In the genomic region with DNA sequence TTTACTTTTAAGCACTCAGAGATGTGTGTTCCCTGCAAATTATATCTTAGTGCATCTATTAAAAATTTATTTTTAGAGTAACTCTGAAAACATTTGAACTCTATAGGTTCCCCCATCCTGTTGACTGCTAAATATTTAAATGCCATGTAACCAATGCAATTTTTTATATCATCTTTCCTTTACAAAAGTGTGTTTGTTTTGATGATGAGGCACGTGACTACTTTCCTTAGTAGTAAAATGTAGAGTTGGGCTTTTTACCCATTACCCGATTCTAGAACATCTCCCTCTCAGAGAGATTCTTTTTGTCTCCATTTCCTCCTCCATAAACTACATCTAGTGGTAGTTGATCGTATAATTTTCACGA, we compare ENCODE assay signal across 20 mouse cellular contexts. TPM values are rescaled to one million over a fixed set of nuclear protein-coding genes. Genes with fewer than 3 reads are reported as not detected.
A peak's percentile ranks its signal among the peaks of the same experiment; 100 is the strongest.
DNase-seq lines count a peak whose midpoint lies in the region; ATAC-seq and TF ChIP-seq lines count a peak whose summit lies in the region.
"Had no signal": no experiment of that assay in that cellular context is flagged by ENCODE, and none has a peak within 500 bp of the region (broad histone marks: within the 10 kb centered on the region; RNA-seq: fewer than 3 reads in every experiment).

No protein-coding gene starts in this region.

- no peak overlapping the region for H3ac ChIP-seq in myocyte (ENCODE audit: control insufficient read depth, insufficient read length)

- no peak overlapping the region for H3K27ac ChIP-seq in embryonic facial prominence, embryonic 14.5 days (replicated peaks; ENCODE audit: low read depth, low read length)
- H3K27ac ChIP-seq in embryonic facial prominence, embryonic 10.5 days (replicated peaks): no peak overlapping the region
- H3K27ac ChIP-seq in kidney, embryonic 15.5 days: no peak overlapping the region
- H3K27ac ChIP-seq in kidney, adult 2 months (ENCODE audit: insufficient read depth, low read depth, low read length): no peak overlapping the region
- H3K27ac ChIP-seq in liver, postnatal 0 days (ENCODE audit: low read depth): peak overlapping the region; percentile 60; the same call in 1 of the 2 replicates
- H3K27ac ChIP-seq: forebrain, embryonic 10.5 days; forebrain, embryonic 13.5 days; hindbrain, embryonic 10.5 days had no signal

- no peak for TF ChIP-seq CTCF in kidney, adult 2 months (conservative IDR thresholded peaks at IDR 0.05; ENCODE audit: insufficient read depth, insufficient read length, low read depth, low read length)
- TF ChIP-seq CTCF in liver, postnatal 0 days (IDR thresholded peaks at IDR 0.05; ENCODE audit: low read depth): no peak

- peak overlapping the region; percentile 15; the same call in 1 of the 2 replicates for H3K4me2 ChIP-seq in embryonic facial prominence, embryonic 14.5 days (ENCODE audit: low read depth, low read length)
- peak overlapping the region; percentile 44; the same call in 1 of the 2 replicates for H3K4me2 ChIP-seq in kidney, embryonic 15.5 days
- no peak overlapping the region for H3K4me2 ChIP-seq in liver, postnatal 0 days (ENCODE audit: low read depth, low read length)
- H3K4me2 ChIP-seq in myocyte (ENCODE audit: low read depth): peak overlapping the region; percentile 50
- H3K4me2 ChIP-seq: embryonic facial prominence, embryonic 13.5 days; forebrain, embryonic 13.5 days had no signal

- no peaks in the 10 kb centered on the region; the same call in 1 of the 2 replicates for H3K36me3 ChIP-seq in embryonic facial prominence, embryonic 14.5 days (ENCODE audit: control insufficient read depth, insufficient read depth, low read length)
- H3K36me3 ChIP-seq in embryonic facial prominence, embryonic 10.5 days (replicated peaks): peaks cover 5% of the 10 kb centered on the region
- no peaks in the 10 kb centered on the region for H3K36me3 ChIP-seq in kidney, embryonic 15.5 days
- H3K36me3 ChIP-seq in kidney, adult 2 months (ENCODE audit: control insufficient read depth, insufficient read depth, low read length): no peaks in the 10 kb centered on the region
- no peaks in the 10 kb centered on the region for H3K36me3 ChIP-seq in liver, postnatal 0 days (replicated peaks; ENCODE audit: insufficient read depth, low read length)
- H3K36me3 ChIP-seq in myocyte (ENCODE audit: control insufficient read depth, insufficient read depth): no peaks in the 10 kb centered on the region
- H3K36me3 ChIP-seq: embryonic facial prominence, embryonic 13.5 days; heart, embryonic 12.5 days; heart, embryonic 15.5 days; hindbrain, embryonic 13.5 days had no signal

- H3K4me1 ChIP-seq in embryonic facial prominence, embryonic 14.5 days (ENCODE audit: control insufficient read depth, insufficient read depth, low read length): peaks cover 31% of the 10 kb centered on the region
- H3K4me1 ChIP-seq in embryonic facial prominence, embryonic 10.5 days: peaks cover 38% of the 10 kb centered on the region
- H3K4me1 ChIP-seq in kidney, embryonic 15.5 days: peaks cover 48% of the 10 kb centered on the region
- H3K4me1 ChIP-seq in kidney, adult 2 months (ENCODE audit: control insufficient read depth, insufficient read depth, low read length): peaks cover 27% of the 10 kb centered on the region
- H3K4me1 ChIP-seq in liver, postnatal 0 days (ENCODE audit: insufficient read depth): peaks cover 42% of the 10 kb centered on the region

- no peak for ATAC-seq in embryonic facial prominence, embryonic 14.5 days (ENCODE audit: low read depth)
- no peak for ATAC-seq in kidney, embryonic 15.5 days (replicated peaks; ENCODE audit: low FRiP score)
- no peak for ATAC-seq in liver, postnatal 0 days
- ATAC-seq: forebrain, embryonic 16.5 days had no signal

- TF ChIP-seq EP300 in liver, postnatal 0 days (IDR thresholded peaks at IDR 0.05; ENCODE audit: low read depth): no peak

- H3K9ac ChIP-seq in embryonic facial prominence, embryonic 14.5 days (ENCODE audit: low read depth, low read length): no peak overlapping the region
- no peak overlapping the region for H3K9ac ChIP-seq in kidney, embryonic 15.5 days
- H3K9ac ChIP-seq in liver, postnatal 0 days (replicated peaks): no peak overlapping the region
- H3K9ac ChIP-seq: embryonic facial prominence, embryonic 13.5 days; forebrain, embryonic 13.5 days; heart, embryonic 12.5 days; heart, embryonic 15.5 days; hindbrain, embryonic 13.5 days had no signal

- H3K27me3 ChIP-seq in embryonic facial prominence, embryonic 14.5 days (replicated peaks; ENCODE audit: control insufficient read depth, insufficient read depth, low read length): no peaks in the 10 kb centered on the region
- no peaks in the 10 kb centered on the region for H3K27me3 ChIP-seq in embryonic facial prominence, embryonic 10.5 days (replicated peaks; ENCODE audit: low read depth, poor library complexity, severe bottlenecking)
- H3K27me3 ChIP-seq in kidney, embryonic 15.5 days: no peaks in the 10 kb centered on the region
- no peaks in the 10 kb centered on the region for H3K27me3 ChIP-seq in kidney, adult 2 months (replicated peaks; ENCODE audit: control insufficient read depth, insufficient read depth, low read length)
- H3K27me3 ChIP-seq in liver, postnatal 0 days (ENCODE audit: insufficient read depth, low read length): no peaks in the 10 kb centered on the region
- H3K27me3 ChIP-seq in myocyte (ENCODE audit: control insufficient read depth, insufficient read depth, insufficient read length): no peaks in the 10 kb centered on the region
- H3K27me3 ChIP-seq: embryonic facial prominence, embryonic 13.5 days; heart, embryonic 15.5 days had no signal

- no peaks in the 10 kb centered on the region for H3K79me2 ChIP-seq in myocyte (ENCODE audit: control insufficient read depth, insufficient read depth)

- H3K9me3 ChIP-seq in embryonic facial prominence, embryonic 14.5 days (ENCODE audit: control insufficient read depth, low read length): no peaks in the 10 kb centered on the region
- H3K9me3 ChIP-seq in embryonic facial prominence, embryonic 10.5 days: no peaks in the 10 kb centered on the region
- no peaks in the 10 kb centered on the region for H3K9me3 ChIP-seq in kidney, embryonic 15.5 days (replicated peaks)
- H3K9me3 ChIP-seq in liver, postnatal 0 days (ENCODE audit: low read length): no peaks in the 10 kb centered on the region
- H3K9me3 ChIP-seq: embryonic facial prominence, embryonic 13.5 days; forebrain, embryonic 10.5 days; forebrain, embryonic 13.5 days; heart, embryonic 12.5 days; heart, embryonic 15.5 days; hindbrain, embryonic 10.5 days; hindbrain, embryonic 13.5 days had no signal

- WGBS in embryonic facial prominence, embryonic 14.5 days: 77% methylated on average over 4 of the region's 4 CpGs
- 95% methylated on average over 4 of the region's 4 CpGs for WGBS in embryonic facial prominence, embryonic 10.5 days
- WGBS in kidney, embryonic 15.5 days: 58% methylated on average over 4 of the region's 4 CpGs
- WGBS in kidney, adult 2 months: 70% methylated on average over 4 of the region's 4 CpGs
- WGBS in liver, postnatal 0 days (ENCODE audit: insufficient replicate concordance): 76% methylated on average over 4 of the region's 4 CpGs

- TF ChIP-seq POLR2A in kidney, adult 2 months (IDR thresholded peaks at IDR 0.05; ENCODE audit: low read depth, low read length): no peak
- TF ChIP-seq POLR2A in myocyte (IDR thresholded peaks at IDR 0.05; ENCODE audit: insufficient read length, low read depth): no peak

- DNase-seq in embryonic facial prominence, embryonic 14.5 days (ENCODE audit: low spot score): no peak
- DNase-seq in embryonic facial prominence, embryonic 10.5 days (ENCODE audit: low spot score): no peak
- DNase-seq in kidney, adult 2 months: no peak
- no peak for DNase-seq in liver, postnatal 0 days
- no peak for DNase-seq in liver
- no peak for DNase-seq in ovary, postnatal 10 days (ENCODE audit: low spot score)
- DNase-seq: cerebellum, adult 11 months; cerebellum, adult 2 months; cerebellum, adult 9-11 months; cerebellum, postnatal 25 days had no signal

- no peak overlapping the region for H3K4me3 ChIP-seq in embryonic facial prominence, embryonic 14.5 days (ENCODE audit: low read depth, low read length)
- no peak overlapping the region for H3K4me3 ChIP-seq in embryonic facial prominence, embryonic 10.5 days
- no peak overlapping the region for H3K4me3 ChIP-seq in kidney, embryonic 15.5 days (replicated peaks)
- H3K4me3 ChIP-seq in kidney, adult 2 months (ENCODE audit: insufficient read depth, low read depth, low read length): no peak overlapping the region
- no peak overlapping the region for H3K4me3 ChIP-seq in liver, postnatal 0 days (ENCODE audit: low read depth, low read length)
- H3K4me3 ChIP-seq in myocyte: no peak overlapping the region
- H3K4me3 ChIP-seq: embryonic facial prominence, embryonic 13.5 days; forebrain, embryonic 10.5 days; forebrain, embryonic 13.5 days; heart, embryonic 12.5 days; heart, embryonic 15.5 days; hindbrain, embryonic 10.5 days; hindbrain, embryonic 13.5 days had no signal

TF ChIP-seq in myocyte, 11 proteins besides CTCF, POLR2A, EP300 and RAD21:
- TF ChIP-seq E2F4 (IDR thresholded peaks at IDR 0.05; ENCODE audit: insufficient read depth): no peak
- no peak for TF ChIP-seq CEBPB (IDR thresholded peaks at IDR 0.05; ENCODE audit: insufficient read depth, poor library complexity, severe bottlenecking)
- TF ChIP-seq MAX (IDR thresholded peaks at IDR 0.05; ENCODE audit: low read depth): no peak
- TF ChIP-seq MYOD1 (IDR thresholded peaks at IDR 0.05; ENCODE audit: control insufficient read depth in 1 of 3, insufficient read length in 2 of 3, low read depth in 2 of 3): no peak
- TF ChIP-seq MYOG (IDR thresholded peaks at IDR 0.05; ENCODE audit: control insufficient read depth in 1 of 3, insufficient read depth in 1 of 3, insufficient read length in 2 of 3, low read depth in 2 of 3): no peak
TF ChIP-seq in myocyte: peak in this region for 0.

RNA-seq across cellular contexts. Expression of a gene that starts 51.8 kb away (rescaled TPM):
- 15.5 and 18.5 TPM in 2 replicates for polyA plus RNA-seq in embryonic facial prominence, embryonic 14.5 days (2014; fragmentation: Nextera tagmentation; extraction: Ambion mirVana)
- 43.9 and 46.4 TPM in 2 replicates for polyA plus RNA-seq in embryonic facial prominence, embryonic 10.5 days (2016; fragmentation: Nextera tagmentation; extraction: Ambion mirVana)
- polyA plus RNA-seq in kidney, embryonic 15.5 days (2015; fragmentation: Nextera tagmentation; extraction: Ambion mirVana): 21.9 and 22.9 TPM in 2 replicates
- 5.6 and 6.6 TPM in 2 replicates for polyA plus RNA-seq in kidney, adult 2 months (2012; rRNA removed)
- 3.7 and 4.2 TPM in 2 replicates for polyA plus RNA-seq in liver, postnatal 0 days (2015; fragmentation: Nextera tagmentation; extraction: Ambion mirVana)
- 2.9 TPM for polyA plus RNA-seq in myocyte (2012; fragmentation: generic; extraction: Trizol)
